Mouse (Mus musculus) left cerebral cortex, adult 2 months (tissue): ENCODE results near the gene Eif1b. TPM values are rescaled to one million over a fixed set of nuclear protein-coding genes. Genes with fewer than 3 reads are reported as not detected.
"Not testable (repeated sequence)": the region's sequence is repeated elsewhere in the genome, so short reads cannot be mapped to it uniquely, and the experiment has no call there.

ENCODE experiments used
- DNase-seq, 2 experiments: peaks; one replicate each; pipeline ENCODE4 v3.0.0; 2021 to 2022; ENCODE audit warnings: low spot score in 2 of 2, mixed read lengths in 1 of 2; ENCODE audit errors: extremely low spot score in 1 of 2
- H3K27ac ChIP-seq: fragments of 200-600 bp; 2 replicates; pipeline ENCODE4 v1.8.1; 2022
- H3K4me3 ChIP-seq: fragments of 200-600 bp; 2 replicates; pipeline ENCODE4 v1.8.1; 2022
- CTCF ChIP-seq: fragments of 200-600 bp; IDR thresholded peaks from 2 replicates; pipeline ENCODE4 v1.8.1; 2022; ENCODE audit warnings: antibody characterized with exemption, mild to moderate bottlenecking, moderate library complexity
- intact Hi-C: fragments of 180-260 bp; cut with DNase I; formaldehyde crosslinking; loops from one replicate; pipeline ENCODE4 v1.15.1; 2025
- total RNA-seq, 2 experiments: library from RNA; stranded (reverse); gene quantifications; 2 replicates each; pipeline ENCODE4 v1.2.3; 2021

The Eif1b gene
- total RNA-seq, 2 experiments from 2014 or later: 159 to 176 TPM

DNA sequence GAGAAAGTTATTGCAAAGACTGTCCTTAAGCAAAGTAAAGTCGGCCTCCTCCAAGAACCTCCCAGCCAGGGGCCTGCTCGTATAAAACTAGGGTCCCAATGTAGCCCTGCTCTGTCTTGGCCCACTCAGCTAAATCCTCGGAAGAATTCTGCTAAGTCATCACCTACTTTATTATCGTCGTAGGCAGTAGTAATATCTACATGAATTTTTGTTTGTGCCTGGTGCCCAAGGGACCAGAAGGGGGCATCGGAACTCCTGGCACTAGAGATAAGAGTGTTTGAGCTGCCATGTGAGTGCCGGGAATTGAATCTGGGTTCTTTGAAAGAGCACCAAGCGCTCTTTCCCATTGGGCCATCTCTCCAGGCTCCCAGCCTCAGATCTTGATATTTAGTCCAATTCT, 35.9 kb downstream of the Eif1b start:
- intact Hi-C loops: no loop called here
- H3K27ac ChIP-seq: no peak overlapping the region
- H3K4me3 ChIP-seq: no peak overlapping the region
- no peak for DNase-seq
- no peak for TF ChIP-seq CTCF

DNA sequence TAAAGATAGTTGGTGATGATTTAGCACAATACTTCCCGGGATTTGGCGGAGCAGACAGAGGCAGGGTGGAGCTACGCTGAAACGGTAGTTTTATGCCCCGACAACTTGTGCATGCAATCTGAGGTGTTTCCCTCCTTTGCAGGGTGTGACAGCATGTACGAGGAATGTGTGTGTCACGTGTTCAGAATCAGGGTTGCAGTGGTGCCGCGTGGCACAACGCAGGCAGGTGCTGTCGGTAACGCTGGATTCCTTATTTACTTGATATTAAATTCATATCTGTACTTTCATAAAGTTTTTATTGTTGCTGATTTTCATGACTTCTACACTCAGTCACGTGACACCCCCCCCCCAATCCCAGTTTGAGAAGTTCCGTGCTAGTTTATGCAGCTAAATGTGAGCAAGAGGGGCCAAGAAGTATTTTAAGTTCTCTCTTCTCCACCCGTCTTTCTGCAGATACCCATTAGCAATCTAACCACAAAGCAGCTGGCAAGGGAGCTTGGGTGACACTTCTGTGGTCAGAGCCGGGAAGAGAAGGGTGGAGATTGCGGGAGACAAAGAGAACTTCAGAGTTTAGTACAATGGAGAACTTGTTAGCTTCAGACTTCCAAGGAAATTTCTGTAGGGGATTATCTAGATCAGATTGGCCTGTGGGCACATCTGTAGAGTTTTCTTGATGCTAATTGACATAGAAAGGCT, 36.9 kb downstream of the Eif1b start:
- TF ChIP-seq CTCF: no peak
- DNase-seq: no peak
- H3K4me3 ChIP-seq: no peak overlapping the region
- intact Hi-C loops: no loop called here
- H3K27ac ChIP-seq: no peak overlapping the region

DNA sequence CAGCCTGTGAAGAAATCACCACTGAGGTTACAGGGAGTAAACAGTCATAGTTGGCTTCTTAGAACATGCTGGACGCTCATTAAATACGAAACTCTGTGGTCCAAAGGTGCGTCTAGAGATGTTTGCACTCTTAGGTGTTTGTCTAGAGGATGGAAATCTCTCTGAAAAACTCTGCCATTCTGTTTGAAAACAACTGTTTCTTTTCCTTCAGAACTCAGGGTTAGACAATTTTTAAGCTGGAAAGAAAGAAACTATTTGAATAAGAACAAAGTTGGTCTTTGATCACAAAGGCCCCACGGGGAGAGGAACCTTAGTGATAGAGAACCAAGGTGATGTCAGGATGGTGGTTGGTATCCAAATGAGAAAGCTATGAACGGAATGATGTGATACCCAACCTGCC, 38.4 kb downstream of the Eif1b start:
- TF ChIP-seq CTCF: no peak
- Histone ChIP-seq H3K27ac (no peak overlapping the region), H3K4me3 (no peak overlapping the region)
- DNase-seq: no peak
- intact Hi-C loops: no loop called here

DNA sequence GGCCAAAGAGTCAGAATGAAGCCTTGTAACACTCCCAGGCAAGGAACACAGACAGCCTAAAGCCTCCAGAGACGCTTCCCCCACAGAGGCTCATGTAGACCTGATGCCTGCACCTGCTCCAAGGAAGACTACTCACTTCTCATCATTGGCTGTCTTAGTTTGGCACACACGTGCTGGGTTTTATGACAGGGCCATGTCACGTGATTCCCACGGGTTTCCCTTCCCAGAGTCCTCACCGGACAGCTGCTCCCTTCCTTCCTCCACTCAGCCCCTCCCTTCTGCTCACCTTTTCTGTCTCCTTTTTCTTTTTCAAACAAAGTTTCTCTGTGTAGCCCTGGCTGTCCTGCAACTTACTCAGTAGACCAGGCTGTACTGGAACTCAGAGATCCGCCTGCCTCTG, 40.0 kb downstream of the Eif1b start:
- H3K4me3 ChIP-seq: no peak overlapping the region
- intact Hi-C loops: no loop called here
- DNase-seq: no peak
- TF ChIP-seq CTCF: no peak
- no peak overlapping the region for H3K27ac ChIP-seq

DNA sequence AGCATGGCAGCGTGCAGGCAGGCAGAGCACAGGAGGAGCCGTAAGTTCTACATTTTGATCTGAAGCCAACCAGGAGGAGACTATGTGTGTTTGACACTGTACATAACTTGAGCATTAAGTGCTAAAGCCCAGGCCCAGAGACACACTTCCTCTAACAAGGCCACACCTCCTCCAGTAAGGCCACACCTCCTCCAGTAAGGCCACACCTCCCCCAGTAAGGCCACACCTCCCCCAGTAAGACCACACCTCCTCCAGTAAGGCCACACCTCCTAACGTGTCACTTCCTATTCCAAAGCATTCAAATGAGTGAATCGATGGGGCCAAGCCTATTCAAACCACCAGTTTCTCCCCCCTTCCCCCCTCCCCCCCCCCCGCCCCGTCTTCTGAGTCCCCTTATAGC, 40.7 kb downstream of the Eif1b start:
- intact Hi-C loops: no loop called here
- no peak overlapping the region for H3K4me3 ChIP-seq
- no peak for TF ChIP-seq CTCF
- DNase-seq: no peak
- H3K27ac ChIP-seq: no peak overlapping the region

DNA sequence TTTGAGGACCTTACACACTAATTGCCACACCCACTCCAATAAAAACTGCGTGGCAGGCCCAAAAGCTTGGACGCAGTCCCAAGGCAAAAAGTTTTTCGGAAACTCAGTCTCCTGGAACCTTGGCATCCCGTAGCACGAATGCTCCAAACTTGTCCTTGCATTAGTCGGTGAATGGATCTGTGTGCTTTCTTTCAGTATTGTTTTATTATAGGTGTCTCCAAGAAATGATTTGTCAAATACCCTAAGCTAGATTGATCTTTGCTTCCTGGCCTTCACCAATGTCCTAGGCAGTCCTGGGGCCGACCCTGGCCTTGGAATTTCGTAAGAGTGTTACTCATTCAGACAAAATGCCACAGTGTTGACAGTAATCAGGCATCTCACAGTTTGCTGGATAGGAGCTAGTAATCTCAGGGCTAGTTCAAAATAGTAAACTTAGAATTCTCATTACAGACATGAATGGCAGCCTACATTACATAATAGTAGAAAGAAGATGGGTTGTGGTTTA, 41.5 kb downstream of the Eif1b start:
- DNase-seq, H3K27ac ChIP-seq, intact Hi-C loops, H3K4me3 ChIP-seq: not testable (repeated sequence)

DNA sequence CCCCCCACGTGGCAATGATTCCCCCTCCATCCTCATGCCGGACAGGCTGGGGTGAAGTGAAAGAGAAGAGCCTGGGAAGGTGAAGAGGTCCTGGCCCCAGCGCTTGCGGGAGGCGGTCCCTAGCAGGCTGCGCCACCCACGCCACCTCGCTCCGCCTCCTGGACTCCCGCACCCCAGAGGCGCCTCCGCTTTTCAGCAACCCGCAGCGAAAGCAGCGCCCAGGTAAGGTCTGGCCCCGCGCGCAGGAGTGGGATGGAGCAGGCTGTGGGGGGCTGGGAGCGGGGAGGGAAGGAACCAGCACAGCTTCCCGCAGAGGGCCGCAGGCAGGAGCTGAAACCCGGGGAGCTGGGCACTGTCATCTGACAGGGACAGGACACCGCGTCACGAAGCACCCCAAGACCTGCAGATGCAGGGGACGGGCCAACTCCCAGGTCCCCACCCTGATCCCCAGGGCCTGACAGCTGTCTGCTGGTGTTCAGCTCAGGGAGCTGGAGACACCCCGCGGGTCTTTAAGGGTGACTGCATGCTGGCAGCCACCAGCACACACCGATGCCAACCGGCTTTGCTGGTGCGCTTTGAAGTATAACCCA, 47.7 kb downstream of the Eif1b start, which contains the start of gene Entpd3:
Entpd3 (plus strand) TSS at position 157 of the 590 bp plus-strand sequence.
- TF ChIP-seq CTCF: no peak
- H3K27ac ChIP-seq: peak within 1 kb of the TSS; percentile 63
- DNase-seq: peak; percentile 30 to 37
- peak within 1 kb of the TSS; percentile 48 for H3K4me3 ChIP-seq
- intact Hi-C loops: no loop called here

DNA sequence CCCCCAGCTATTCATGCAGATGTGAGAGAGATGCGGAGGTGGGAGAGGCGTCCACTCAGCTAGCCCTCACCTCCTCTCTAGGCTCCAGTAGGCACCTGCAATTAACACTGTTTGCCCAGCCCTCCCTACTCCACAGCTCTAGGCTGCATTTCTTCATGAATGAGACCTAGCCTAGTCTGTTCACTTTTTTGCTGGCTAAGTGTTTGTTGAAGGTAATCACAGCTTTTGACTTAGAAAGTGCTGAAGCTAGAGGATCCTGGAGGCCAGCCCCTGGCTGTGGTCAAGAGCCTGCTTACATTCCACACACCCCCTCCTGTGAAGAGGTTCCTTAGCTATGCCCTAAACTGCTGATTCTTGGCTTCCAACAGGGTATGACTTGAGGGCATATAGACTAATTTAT, 49.4 kb downstream of the Eif1b start:
- TF ChIP-seq CTCF: no peak

DNA sequence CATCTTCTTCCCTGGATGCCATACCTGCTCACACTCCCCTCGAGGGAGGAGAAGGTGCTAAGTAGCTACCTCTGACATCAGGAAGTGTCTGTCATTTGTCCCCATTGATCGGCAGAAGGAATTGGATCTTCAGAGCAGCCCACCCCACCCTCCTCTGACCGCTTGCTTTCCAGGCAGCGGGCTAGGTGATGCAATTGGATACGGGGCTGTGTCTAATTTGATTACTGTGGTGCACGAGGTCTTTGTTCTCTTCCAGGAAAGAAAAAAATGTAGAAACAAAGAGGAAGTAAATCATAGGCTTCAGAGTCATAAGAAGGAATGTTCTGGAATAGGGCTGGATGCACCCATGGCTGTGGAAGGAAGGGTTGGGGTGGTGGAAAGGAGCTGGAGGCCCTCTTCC, 50.2 kb downstream of the Eif1b start:
- no peak overlapping the region for H3K4me3 ChIP-seq
- no peak for TF ChIP-seq CTCF
- intact Hi-C loops: no loop called here
- no peak for DNase-seq
- no peak overlapping the region for H3K27ac ChIP-seq

More for the DNA sequence above, 49.4 kb downstream of the Eif1b start:
- no peak for DNase-seq
- Histone ChIP-seq H3K4me3 (no peak overlapping the region), H3K27ac (no peak overlapping the region)
- intact Hi-C loops: no loop called here

Other genes starting within 250 kb of the Eif1b start
- gene Myrip, start 190.7 kb upstream of the Eif1b start, total RNA-seq: 10 to 100 TPM; 86.1 to 91.1 TPM
- gene Entpd3, start 47.6 kb downstream of the Eif1b start, total RNA-seq: 1 to 10 TPM; 4.9 to 8.1 TPM
- 100 to 1,000 TPM; 268 to 280 TPM for gene Rpl14, start 79.2 kb downstream of the Eif1b start, total RNA-seq